Comparison of ENCODE assay signal across 8 mouse cellular contexts in genomic region chr14:30353291-30354126, GRCm38 (mm10).
DNase-seq lines count a peak whose midpoint lies in the region; ATAC-seq and TF ChIP-seq lines count a peak whose summit lies in the region.

No protein-coding gene starts in this region.

- no peaks in the 10 kb centered on the region for H3K9me3 ChIP-seq in liver, embryonic 15.5 days (replicated peaks)

- H3K4me2 ChIP-seq in liver, embryonic 15.5 days, result peak overlapping the region; percentile 67

- DNase-seq in lung, adult 2 months, result peak; percentile 22
- no peak for DNase-seq in lung, postnatal 25 days (ENCODE audit: low spot score)
- peak; percentile 43 for DNase-seq in adrenal gland, postnatal 10 days
- DNase-seq in embryo, embryonic 10.5 days (ENCODE audit: low spot score), result peak; percentile 61
- DNase-seq in heart, postnatal 4 days, result peak; percentile 39
- peak; percentile 70 for DNase-seq in retina, embryonic 14.5 days (ENCODE audit: low spot score)
- DNase-seq in frontal cortex, postnatal 25 days (ENCODE audit: low spot score in 2 of 2), result no peak

- peak overlapping the region; percentile 45 for H3K4me3 ChIP-seq in lung, adult 2 months (replicated peaks; ENCODE audit: extremely low read depth, low read depth, low read length)
- peak overlapping the region; percentile 50 for H3K4me3 ChIP-seq in liver, embryonic 15.5 days (replicated peaks)

- peaks cover 2% of the 10 kb centered on the region; the same call in 1 of the 2 replicates for H3K4me1 ChIP-seq in lung, adult 2 months (ENCODE audit: control insufficient read depth, insufficient read depth, low read length)
- H3K4me1 ChIP-seq in liver, embryonic 15.5 days (replicated peaks), result 0 out of 2 replicates have a peak, but pooled peaks cover 7% of the 10 kb centered on the region

- no peak for ATAC-seq in liver, embryonic 15.5 days (ENCODE audit: insufficient read depth)

- H3K9ac ChIP-seq in liver, embryonic 15.5 days, result no peak overlapping the region

- no peak overlapping the region for H3K27ac ChIP-seq in liver, embryonic 15.5 days (replicated peaks)

- no peak for TF ChIP-seq POLR2A in lung, adult 2 months (IDR thresholded peaks at IDR 0.05; ENCODE audit: borderline replicate concordance, extremely low read depth, low read depth, low read length)

- peaks cover 77% of the 10 kb centered on the region for H3K27me3 ChIP-seq in liver, embryonic 15.5 days

- no peak for TF ChIP-seq CTCF in lung, adult 2 months (IDR thresholded peaks at IDR 0.05; ENCODE audit: insufficient read depth, low read length)

- WGBS in lung, adult 2 months, result 12% methylated on average over 104 of the region's 114 CpGs
- WGBS in liver, embryonic 15.5 days (ENCODE audit: insufficient replicate concordance), result 1% methylated on average over 88 of the region's 114 CpGs

- no peaks in the 10 kb centered on the region for H3K36me3 ChIP-seq in liver, embryonic 15.5 days (replicated peaks)

Comparison
In these comparisons a context has a peak if more than half of its experiments do, and no peak if none do; other contexts are left out.
1. DNase-seq: peak in lung, adult 2 months (single experiment), adrenal gland, postnatal 10 days (single experiment), embryo, embryonic 10.5 days (single experiment), heart, postnatal 4 days (single experiment) and retina, embryonic 14.5 days (single experiment); none in lung, postnatal 25 days (single experiment) and frontal cortex, postnatal 25 days (0 of 2).